Mouse (Mus musculus) hindbrain, embryonic 10.5 days (tissue): ENCODE measurements at regions not wholly inside any gene's neighbourhood (a gene's known extent, or its start where the extent isn't known, plus 50 kb on each side); places are given as distances from the start of the nearest gene placed in this dataset.

Experiments used
- DNase-seq: peaks from one replicate; pipeline ENCODE4 v3.0.0-alpha.2; 2017; ENCODE audit warnings: low spot score
- H3K27ac ChIP-seq: fragments of 300-500 bp; sonication (generic); 2 replicates; pipeline ENCODE4 v1.5.1; 2016; ENCODE audit warnings: mild to moderate bottlenecking, moderate library complexity
- H3K27me3 ChIP-seq: fragments of 300-500 bp; sonication (generic); 2 replicates; pipeline ENCODE4 v1.6.1; 2016; ENCODE audit warnings: mild to moderate bottlenecking; ENCODE audit not compliant: poor library complexity, insufficient read depth, severe bottlenecking
- H3K36me3 ChIP-seq: fragments of 300-500 bp; sonication (generic); 2 replicates; pipeline ENCODE4 v1.6.1; 2016; ENCODE audit warnings: mild to moderate bottlenecking, moderate library complexity
- H3K4me1 ChIP-seq: fragments of 300-500 bp; sonication (generic); replicated peaks from 2 replicates; pipeline ENCODE4 v1.6.1; 2016; ENCODE audit warnings: mild to moderate bottlenecking
- H3K4me3 ChIP-seq: fragments of 300-500 bp; sonication (generic); 2 replicates; pipeline ENCODE4 v1.5.1; 2016; ENCODE audit warnings: mild to moderate bottlenecking, moderate library complexity
- H3K9me3 ChIP-seq: fragments of 300-500 bp; sonication (generic); 2 replicates; pipeline ENCODE4 v1.6.1; 2016; ENCODE audit warnings: mild to moderate bottlenecking, moderate library complexity
- WGBS: fragments of 180-500 bp; shearing (Covaris S2); methylation state at CpG from one replicate; pipeline ENCODE4 v1.1.7; 2016; 5-methylcytosine and 5-hydroxymethylcytosine counted together

GRCm38 (mm10) chr13:30055141-30055645, 69.3 kb upstream of the E2f3 start:
- 88% methylated on average over 3 of the region's 3 CpGs for WGBS
- DNase-seq, result no peak
- H3K27me3 ChIP-seq, result no peaks in the 10 kb centered on the region
- H3K4me1 ChIP-seq, result peaks cover 9% of the 10 kb centered on the region
- no peak overlapping the region for H3K4me3 ChIP-seq
- H3K9me3 ChIP-seq, result no peaks in the 10 kb centered on the region
- no peaks in the 10 kb centered on the region for H3K36me3 ChIP-seq
- no peak overlapping the region for H3K27ac ChIP-seq

- Histone ChIP-seq H3K27ac (no peak overlapping the region), H3K27me3 (no peaks in the 10 kb centered on the region), H3K4me1 (peaks cover 9% of the 10 kb centered on the region), H3K36me3 (no peaks in the 10 kb centered on the region), H3K4me3 (no peak overlapping the region), H3K9me3 (no peaks in the 10 kb centered on the region)
- peak; percentile 7 for DNase-seq
- 61% methylated on average over 16 of the region's 16 CpGs for WGBS
Observed at GRCm38 (mm10) chr13:30051891-30052550, 66.2 kb upstream of the E2f3 start.

GRCm38 (mm10) chr13:30050745-30051508, 65.1 kb upstream of the E2f3 start:
- WGBS, result 85% methylated on average over 9 of the region's 9 CpGs
- no peak for DNase-seq
- Histone ChIP-seq H3K27me3 (no peaks in the 10 kb centered on the region), H3K4me3 (no peak overlapping the region), H3K9me3 (no peaks in the 10 kb centered on the region), H3K27ac (no peak overlapping the region), H3K4me1 (peaks cover 9% of the 10 kb centered on the region), H3K36me3 (no peaks in the 10 kb centered on the region)

- 85% methylated on average over 11 of the region's 11 CpGs for WGBS
- Histone ChIP-seq H3K27me3 (no peaks in the 10 kb centered on the region), H3K4me1 (peaks cover 9% of the 10 kb centered on the region), H3K36me3 (no peaks in the 10 kb centered on the region), H3K9me3 (no peaks in the 10 kb centered on the region), H3K27ac (no peak overlapping the region), H3K4me3 (no peak overlapping the region)
- no peak for DNase-seq
Observed at GRCm38 (mm10) chr13:30048260-30048859, 62.5 kb upstream of the E2f3 start.

GRCm38 (mm10) chr13:30046504-30047169, 60.8 kb upstream of the E2f3 start:
- no peak for DNase-seq
- Histone ChIP-seq H3K4me1 (peaks cover under 1% of the 10 kb centered on the region), H3K27ac (no peak overlapping the region), H3K4me3 (no peak overlapping the region), H3K36me3 (no peaks in the 10 kb centered on the region), H3K9me3 (no peaks in the 10 kb centered on the region), H3K27me3 (no peaks in the 10 kb centered on the region)
- WGBS, result 86% methylated on average over 5 of the region's 5 CpGs

- Histone ChIP-seq H3K27me3 (no peaks in the 10 kb centered on the region), H3K9me3 (no peaks in the 10 kb centered on the region), H3K36me3 (no peaks in the 10 kb centered on the region), H3K4me1 (no peaks in the 10 kb centered on the region), H3K27ac (no peak overlapping the region), H3K4me3 (no peak overlapping the region)
- WGBS, result 63% methylated on average over 15 of the region's 15 CpGs
- DNase-seq, result no peak
Observed at GRCm38 (mm10) chr13:30046061-30046460, 60.2 kb upstream of the E2f3 start.

- H3K36me3 ChIP-seq, result no peaks in the 10 kb centered on the region
- no peaks in the 10 kb centered on the region for H3K9me3 ChIP-seq
- 82% methylated on average over 6 of the region's 6 CpGs for WGBS
- no peak overlapping the region for H3K27ac ChIP-seq
- no peak for DNase-seq
- H3K4me1 ChIP-seq, result no peaks in the 10 kb centered on the region
- no peak overlapping the region for H3K4me3 ChIP-seq
- no peaks in the 10 kb centered on the region for H3K27me3 ChIP-seq
Observed at GRCm38 (mm10) chr13:30045225-30045624, 59.4 kb upstream of the E2f3 start.

- no peak overlapping the region for H3K4me3 ChIP-seq
- H3K9me3 ChIP-seq, result no peaks in the 10 kb centered on the region
- no peaks in the 10 kb centered on the region for H3K36me3 ChIP-seq
- WGBS, result 79% methylated on average over 2 of the region's 2 CpGs
- H3K4me1 ChIP-seq, result no peaks in the 10 kb centered on the region
- H3K27ac ChIP-seq, result no peak overlapping the region
- DNase-seq, result no peak
- no peaks in the 10 kb centered on the region for H3K27me3 ChIP-seq
Observed at GRCm38 (mm10) chr13:30044790-30045189, 58.9 kb upstream of the E2f3 start.

GRCm38 (mm10) chr13:30042689-30043320, 56.9 kb upstream of the E2f3 start:
- no peaks in the 10 kb centered on the region for H3K36me3 ChIP-seq
- H3K4me1 ChIP-seq, result no peaks in the 10 kb centered on the region
- H3K4me3 ChIP-seq, result no peak overlapping the region
- no peak for DNase-seq
- H3K27ac ChIP-seq, result no peak overlapping the region
- 86% methylated on average over 15 of the region's 15 CpGs for WGBS
- H3K9me3 ChIP-seq, result no peaks in the 10 kb centered on the region
- no peaks in the 10 kb centered on the region for H3K27me3 ChIP-seq

GRCm38 (mm10) chr13:30041501-30042295, 55.8 kb upstream of the E2f3 start:
- Histone ChIP-seq H3K4me3 (no peak overlapping the region), H3K4me1 (no peaks in the 10 kb centered on the region)
- WGBS, result 92% methylated on average over 3 of the region's 3 CpGs

GRCm38 (mm10) chr13:30040288-30040687, 54.4 kb upstream of the E2f3 start:
- H3K27me3 ChIP-seq, result no peaks in the 10 kb centered on the region
- WGBS, result 89% methylated on average over 4 of the region's 4 CpGs
- DNase-seq, result no peak
- H3K9me3 ChIP-seq, result no peaks in the 10 kb centered on the region
- H3K36me3 ChIP-seq, result no peaks in the 10 kb centered on the region
- H3K27ac ChIP-seq, result no peak overlapping the region
- no peak overlapping the region for H3K4me3 ChIP-seq
- H3K4me1 ChIP-seq, result no peaks in the 10 kb centered on the region

More at GRCm38 (mm10) chr13:30041501-30042295, 55.8 kb upstream of the E2f3 start:
- no peak overlapping the region for H3K27ac ChIP-seq
- no peak for DNase-seq
- H3K9me3 ChIP-seq, result no peaks in the 10 kb centered on the region
- no peaks in the 10 kb centered on the region for H3K36me3 ChIP-seq
- no peaks in the 10 kb centered on the region for H3K27me3 ChIP-seq

- Histone ChIP-seq H3K27me3 (no peaks in the 10 kb centered on the region), H3K4me3 (no peak overlapping the region), H3K27ac (no peak overlapping the region), H3K9me3 (no peaks in the 10 kb centered on the region), H3K36me3 (no peaks in the 10 kb centered on the region), H3K4me1 (no peaks in the 10 kb centered on the region)
- WGBS, result 76% methylated on average over 2 of the region's 2 CpGs
- no peak for DNase-seq
Observed at GRCm38 (mm10) chr13:30039791-30040190, 53.9 kb upstream of the E2f3 start.
